Mouse (Mus musculus) E14TG2a.4 (cell line): Measurements from ENCODE around the gene Col13a1.

Experiments used
- CTCF ChIP-seq: conservative IDR thresholded peaks from 2 replicates; pipeline ENCODE4 v1.5.1; 2014; ENCODE audit warnings: low read length
- POU5F1 ChIP-seq: IDR thresholded peaks from 2 replicates; pipeline ENCODE4 v1.6.1; 2014; ENCODE audit warnings: low read length, borderline replicate concordance

DNA sequence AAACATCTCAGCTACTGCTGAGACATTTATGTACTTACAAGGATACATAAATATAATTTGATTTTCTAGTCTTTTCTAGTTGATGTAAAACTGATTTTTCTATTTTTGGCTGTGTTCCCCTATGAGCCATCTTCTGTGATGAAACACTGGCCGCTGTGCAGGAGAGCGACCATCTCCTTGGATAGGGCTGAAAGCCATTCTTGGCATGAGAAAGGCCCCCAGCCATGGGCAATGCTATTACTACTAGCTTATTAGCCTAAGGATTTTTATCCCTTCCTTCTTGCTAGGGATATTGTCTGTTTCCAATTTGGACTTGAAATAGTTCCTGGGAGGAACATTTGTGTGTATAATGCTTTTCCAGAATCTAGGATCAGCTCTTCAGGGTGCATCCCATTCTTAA, 119.5 kb downstream of the Col13a1 start:
- no peak for TF ChIP-seq CTCF
- TF ChIP-seq POU5F1: no peak
